Mouse (Mus musculus) heart, adult 18-20 months (tissue): ENCODE results near the gene Pde3a. TPM values are rescaled to one million over a fixed set of nuclear protein-coding genes. Genes with fewer than 3 reads are reported as not detected.
"Not testable (repeated sequence)": the region's sequence is repeated elsewhere in the genome, so short reads cannot be mapped to it uniquely, and the experiment has no call there.

Source experiments
- DNase-seq, 2 experiments: peaks; one replicate each; pipeline ENCODE4 v3.0.0; 2021 to 2022; ENCODE audit warnings: mixed read lengths in 1 of 2
- total RNA-seq, 2 experiments: library from RNA; stranded (reverse); gene quantifications; 2 replicates each; pipeline ENCODE4 v1.2.3; 2021

Pde3a gene
- total RNA-seq, 2 experiments from 2014 or later = 66.6 to 70.3 TPM

GRCm38 (mm10) chr6:141327134-141327533, 78.1 kb downstream of the Pde3a start:
- not testable (repeated sequence) for DNase-seq

- DNase-seq = no peak
Observed at GRCm38 (mm10) chr6:141328071-141328470, 79.0 kb downstream of the Pde3a start.

GRCm38 (mm10) chr6:141331464-141331863, 82.4 kb downstream of the Pde3a start:
- no peak for DNase-seq

GRCm38 (mm10) chr6:141332613-141333165, 83.6 kb downstream of the Pde3a start:
- no peak for DNase-seq

GRCm38 (mm10) chr6:141333245-141333644, 84.2 kb downstream of the Pde3a start:
- peak; percentile 87 to 94 for DNase-seq

- DNase-seq = no peak
Observed at GRCm38 (mm10) chr6:141335878-141336277, 86.8 kb downstream of the Pde3a start.

GRCm38 (mm10) chr6:141336438-141336837, 87.4 kb downstream of the Pde3a start:
- DNase-seq = peak; percentile 35 to 50

- peak in 1 of 2 experiments; percentile 57 for DNase-seq
Observed at GRCm38 (mm10) chr6:141337673-141338072, 88.6 kb downstream of the Pde3a start.

GRCm38 (mm10) chr6:141341385-141341784, 92.3 kb downstream of the Pde3a start:
- peak in 1 of 2 experiments; percentile 45 for DNase-seq

GRCm38 (mm10) chr6:141347870-141348269, 98.8 kb downstream of the Pde3a start:
- no peak for DNase-seq

- no peak for DNase-seq
Observed at GRCm38 (mm10) chr6:141348542-141348941, 99.5 kb downstream of the Pde3a start.

- no peak for DNase-seq
Observed at GRCm38 (mm10) chr6:141350261-141350660, 101.2 kb downstream of the Pde3a start.

GRCm38 (mm10) chr6:141352277-141352676, 103.2 kb downstream of the Pde3a start:
- DNase-seq = peak; percentile 44 to 53

- DNase-seq = no peak
Observed at GRCm38 (mm10) chr6:141363664-141364063, 114.6 kb downstream of the Pde3a start.

- DNase-seq = no peak
Observed at GRCm38 (mm10) chr6:141367037-141367436, 118.0 kb downstream of the Pde3a start.

- no peak for DNase-seq
Observed at GRCm38 (mm10) chr6:141372697-141373096, 123.6 kb downstream of the Pde3a start.

- DNase-seq = peak; percentile 51 to 58
Observed at GRCm38 (mm10) chr6:141374469-141375057, 125.5 kb downstream of the Pde3a start.

- DNase-seq = no peak
Observed at GRCm38 (mm10) chr6:141375155-141375554, 126.1 kb downstream of the Pde3a start.

- no peak for DNase-seq
Observed at GRCm38 (mm10) chr6:141380927-141381326, 131.9 kb downstream of the Pde3a start.

GRCm38 (mm10) chr6:141381473-141381872, 132.4 kb downstream of the Pde3a start:
- DNase-seq = peak; percentile 35 to 45

- DNase-seq = no peak
Observed at GRCm38 (mm10) chr6:141381881-141382370, 132.9 kb downstream of the Pde3a start.

GRCm38 (mm10) chr6:141388104-141388503, 139.0 kb downstream of the Pde3a start:
- DNase-seq = no peak

- DNase-seq = no peak
Observed at GRCm38 (mm10) chr6:141395926-141396325, 146.9 kb downstream of the Pde3a start.

- DNase-seq = peak; percentile 74 to 76
Observed at GRCm38 (mm10) chr6:141399411-141399810, 150.3 kb downstream of the Pde3a start.
